In the genomic region with DNA sequence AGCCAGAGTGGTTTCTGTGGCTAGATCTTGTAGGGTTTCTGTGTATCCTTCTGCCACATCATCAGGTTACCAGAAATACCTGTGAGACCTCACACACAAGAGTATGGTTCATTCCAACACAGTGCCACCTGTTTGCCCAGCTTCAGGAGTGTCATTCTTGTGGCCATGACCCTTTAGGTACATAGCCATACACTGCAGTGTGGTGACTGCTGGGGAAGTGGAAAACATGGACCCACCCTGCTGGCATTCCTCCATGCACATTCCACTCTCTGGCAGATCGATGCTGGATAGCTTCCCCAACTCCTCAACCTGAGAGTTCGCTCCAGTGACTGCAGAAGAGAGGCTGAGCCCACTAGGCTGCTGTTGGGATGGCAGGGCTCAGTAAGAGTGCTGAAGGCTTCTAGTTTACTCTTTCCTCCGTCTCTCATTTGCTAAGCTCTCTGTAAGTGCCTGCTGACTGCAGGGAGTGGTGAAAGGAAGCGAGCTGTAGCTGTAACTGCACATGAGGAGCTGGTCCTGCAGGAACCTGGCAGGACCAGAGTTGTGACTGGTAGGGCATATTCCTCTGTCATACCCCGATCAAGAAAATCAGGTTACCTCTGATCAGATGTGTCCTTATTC, we compare ENCODE assay signal across 18 mouse cellular contexts. TPM values are rescaled to one million over a fixed set of nuclear protein-coding genes. Genes with fewer than 3 reads are reported as not detected.
A peak's percentile ranks its signal among the peaks of the same experiment; 100 is the strongest.
DNase-seq lines count a peak whose midpoint lies in the region; ATAC-seq and TF ChIP-seq lines count a peak whose summit lies in the region.
"Had no signal": no experiment of that assay in that cellular context is flagged by ENCODE, and none has a peak within 500 bp of the region (broad histone marks: within the 10 kb centered on the region; RNA-seq: fewer than 3 reads in every experiment).

No protein-coding gene starts in this region.

- no peak for TF ChIP-seq POLR2A in liver, adult 2 months (IDR thresholded peaks at IDR 0.05; ENCODE audit: extremely low read depth, insufficient read depth, low read length)

- H3K4me1 ChIP-seq in liver, adult 2 months (ENCODE audit: control insufficient read depth, insufficient read depth, low read length): no peaks in the 10 kb centered on the region; the same call in 1 of the 2 replicates
- H3K4me1 ChIP-seq in liver, embryonic 12.5 days: peaks cover 19% of the 10 kb centered on the region
- no peaks in the 10 kb centered on the region for H3K4me1 ChIP-seq in lung, embryonic 14.5 days (ENCODE audit: insufficient read depth)
- no peaks in the 10 kb centered on the region for H3K4me1 ChIP-seq in lung, embryonic 16.5 days (replicated peaks; ENCODE audit: control insufficient read depth, insufficient read depth, low read length)
- H3K4me1 ChIP-seq: forebrain, embryonic 15.5 days had no signal

- no peaks in the 10 kb centered on the region for H3K27me3 ChIP-seq in liver, adult 2 months (ENCODE audit: control insufficient read depth, insufficient read depth, low read length)
- no peaks in the 10 kb centered on the region for H3K27me3 ChIP-seq in liver, embryonic 12.5 days (replicated peaks)
- no peaks in the 10 kb centered on the region for H3K27me3 ChIP-seq in lung, embryonic 14.5 days (ENCODE audit: insufficient read depth, low read length)
- H3K27me3 ChIP-seq in lung, embryonic 16.5 days (ENCODE audit: control insufficient read depth, insufficient read depth, low read depth, low read length): no peaks in the 10 kb centered on the region
- H3K27me3 ChIP-seq: CH12.LX; forebrain, embryonic 15.5 days; heart, embryonic 15.5 days had no signal

- no peak for ATAC-seq in liver, embryonic 12.5 days
- ATAC-seq in lung, embryonic 14.5 days (ENCODE audit: insufficient read depth): peak; percentile 24; the same call in 1 of the 2 replicates
- peak; percentile 78 for ATAC-seq in lung, embryonic 16.5 days (ENCODE audit: low read depth)
- ATAC-seq: forebrain, embryonic 15.5 days had no signal

- H3K9ac ChIP-seq in liver, adult 2 months (ENCODE audit: low read depth, low read length): no peak overlapping the region
- no peak overlapping the region for H3K9ac ChIP-seq in liver, embryonic 12.5 days
- H3K9ac ChIP-seq in lung, embryonic 14.5 days: no peak overlapping the region
- no peak overlapping the region for H3K9ac ChIP-seq in lung, embryonic 16.5 days (ENCODE audit: low read length)
- H3K9ac ChIP-seq: forebrain, embryonic 15.5 days; heart, embryonic 15.5 days; hindbrain, embryonic 14.5 days had no signal

- H3K9me3 ChIP-seq in liver, embryonic 12.5 days (replicated peaks): no peaks in the 10 kb centered on the region
- H3K9me3 ChIP-seq in lung, embryonic 14.5 days (ENCODE audit: low read depth, low read length): no peaks in the 10 kb centered on the region
- no peaks in the 10 kb centered on the region for H3K9me3 ChIP-seq in lung, embryonic 16.5 days (ENCODE audit: control insufficient read depth, low read length)
- H3K9me3 ChIP-seq: forebrain, embryonic 15.5 days; heart, embryonic 15.5 days had no signal

- H3K4me2 ChIP-seq in liver, embryonic 12.5 days: no peak overlapping the region
- H3K4me2 ChIP-seq in lung, embryonic 14.5 days: no peak overlapping the region
- H3K4me2 ChIP-seq in lung, embryonic 16.5 days (ENCODE audit: low read depth, low read length): no peak overlapping the region
- H3K4me2 ChIP-seq: forebrain, embryonic 15.5 days; heart, embryonic 11.5 days; heart, embryonic 15.5 days; hindbrain, embryonic 14.5 days had no signal

- WGBS in liver, adult 2 months: 64% methylated on average over 5 of the region's 5 CpGs
- 77% methylated on average over 5 of the region's 5 CpGs for WGBS in liver, embryonic 12.5 days (ENCODE audit: insufficient replicate concordance)
- 80% methylated on average over 5 of the region's 5 CpGs for WGBS in lung, embryonic 14.5 days
- 59% methylated on average over 5 of the region's 5 CpGs for WGBS in lung, embryonic 16.5 days

- no peak overlapping the region for H3K4me3 ChIP-seq in liver, adult 2 months (ENCODE audit: insufficient read depth, low read depth, low read length)
- no peak overlapping the region for H3K4me3 ChIP-seq in liver, embryonic 12.5 days
- H3K4me3 ChIP-seq in lung, embryonic 14.5 days (ENCODE audit: low read depth, low read length): no peak overlapping the region
- no peak overlapping the region for H3K4me3 ChIP-seq in lung, embryonic 16.5 days (ENCODE audit: low read length)
- H3K4me3 ChIP-seq: forebrain, embryonic 15.5 days; heart, adult 2 months; heart, embryonic 15.5 days had no signal

- H3K27ac ChIP-seq in liver, adult 2 months (replicated peaks; ENCODE audit: insufficient read depth, low read depth, low read length): no peak overlapping the region
- H3K27ac ChIP-seq in liver, embryonic 12.5 days: no peak overlapping the region
- H3K27ac ChIP-seq in lung, embryonic 14.5 days (ENCODE audit: low read depth): no peak overlapping the region
- peak overlapping the region; percentile 73 for H3K27ac ChIP-seq in lung, embryonic 16.5 days (ENCODE audit: low read length)
- H3K27ac ChIP-seq: forebrain, embryonic 15.5 days; heart, adult 2 months; heart, embryonic 15.5 days; hindbrain, embryonic 14.5 days had no signal

- H3K36me3 ChIP-seq in liver, adult 2 months (ENCODE audit: control insufficient read depth, insufficient read depth, low read length): peaks cover 15% of the 10 kb centered on the region
- peaks cover 81% of the 10 kb centered on the region for H3K36me3 ChIP-seq in liver, embryonic 12.5 days
- peaks cover 70% of the 10 kb centered on the region for H3K36me3 ChIP-seq in lung, embryonic 14.5 days (ENCODE audit: insufficient read depth)
- peaks cover 17% of the 10 kb centered on the region for H3K36me3 ChIP-seq in lung, embryonic 16.5 days (ENCODE audit: control insufficient read depth, insufficient read depth, low read length)

- DNase-seq in liver, adult 2 months (ENCODE audit: extremely low read depth, low read depth, low spot score): peak; percentile 46
- DNase-seq in lung, embryonic 14.5 days: peak; percentile 15
- no peak for DNase-seq in lung, postnatal 10 days
- no peak for DNase-seq in left cerebral cortex, adult 11 months (ENCODE audit: low spot score)
- DNase-seq: adrenal gland, adult 2 months; adrenal gland, postnatal 25 days; cerebellum, adult 2 months; cerebellum, postnatal 10 days; gastrocnemius, postnatal 10 days; heart, adult 2 months; heart, postnatal 14 days had no signal

- TF ChIP-seq CTCF in liver, adult 2 months (IDR thresholded peaks at IDR 0.05; ENCODE audit: low read depth, low read length): no peak
- TF ChIP-seq CTCF in lung, embryonic 14.5 days (IDR thresholded peaks at IDR 0.05; ENCODE audit: low read depth): no peak

- no peaks in the 10 kb centered on the region for H3K79me2 ChIP-seq in liver, adult 2 months (ENCODE audit: control insufficient read depth, insufficient read depth, low read length)

RNA-seq across cellular contexts. Expression of a gene that starts 57.9 kb away (rescaled TPM):
- total RNA-seq in liver, adult 2 months (2014; rRNA removed): 9.3 and 15.2 TPM in 2 replicates
- 6.4 and 8.6 TPM in 2 replicates for polyA plus RNA-seq in liver, adult 2 months (2012; rRNA removed)
- 30.9 and 33.0 TPM in 2 replicates for polyA plus RNA-seq in liver, embryonic 12.5 days (2016; fragmentation: Nextera tagmentation; extraction: Ambion mirVana)
- 35.0 and 37.2 TPM in 2 replicates for polyA plus RNA-seq in lung, embryonic 14.5 days (2014; fragmentation: Nextera tagmentation; extraction: Ambion mirVana)
- polyA plus RNA-seq in lung, embryonic 16.5 days (2015; fragmentation: Nextera tagmentation; extraction: Ambion mirVana): 26.5 and 27.1 TPM in 2 replicates

RNA-seq across cellular contexts. Expression of a gene that starts 58.2 kb away (rescaled TPM):
- total RNA-seq in liver, adult 2 months (2014; rRNA removed): 48.4 and 58.9 TPM in 2 replicates
- 8.1 and 9.1 TPM in 2 replicates for polyA plus RNA-seq in liver, adult 2 months (2012; rRNA removed)
- polyA plus RNA-seq in liver, embryonic 12.5 days (2016; fragmentation: Nextera tagmentation; extraction: Ambion mirVana): 100 and 102 TPM in 2 replicates
- 109 and 115 TPM in 2 replicates for polyA plus RNA-seq in lung, embryonic 14.5 days (2014; fragmentation: Nextera tagmentation; extraction: Ambion mirVana)
- 85.5 and 86.2 TPM in 2 replicates for polyA plus RNA-seq in lung, embryonic 16.5 days (2015; fragmentation: Nextera tagmentation; extraction: Ambion mirVana)

Comparison
In these comparisons a context has a peak if more than half of its experiments do, and no peak if none do; other contexts are left out.
1. DNase-seq: peak in liver, adult 2 months (single experiment) and lung, embryonic 14.5 days (single experiment); none in lung, postnatal 10 days (single experiment) and left cerebral cortex, adult 11 months (single experiment).